Mouse (Mus musculus): ENCODE data around the gene Cmc2. TPM values are rescaled to one million over a fixed set of nuclear protein-coding genes. Genes with fewer than 3 reads are reported as not detected.

Gene Cmc2
- polyA plus RNA-seq, 1 experiment from 2014 or later, result 79.8 TPM

- H3K36me3 ChIP-seq, result peaks cover 7% of the 10 kb centered on the region; the same call in 1 of the 2 replicates
- 92% methylated on average over 4 of the region's 4 CpGs for WGBS
- no peak overlapping the region for H3K4me2 ChIP-seq (replicated peaks)
- H3K9ac ChIP-seq, result no peak overlapping the region
- ATAC-seq, result no peak
- H3K9me3 ChIP-seq, result no peaks in the 10 kb centered on the region
- H3K27ac ChIP-seq, result no peak overlapping the region
- no peak overlapping the region for H3K4me3 ChIP-seq (replicated peaks)
- H3K4me1 ChIP-seq (replicated peaks), result no peaks in the 10 kb centered on the region
- no peaks in the 10 kb centered on the region for H3K27me3 ChIP-seq (replicated peaks)
These were observed 16.5 kb downstream of the Cmc2 start for GRCm38 (mm10) chr8:116904736-116905135.

- H3K4me3 ChIP-seq (replicated peaks), result no peak overlapping the region
- no peak overlapping the region for H3K27ac ChIP-seq
- H3K4me2 ChIP-seq (replicated peaks), result no peak overlapping the region
- no peaks in the 10 kb centered on the region for H3K27me3 ChIP-seq (replicated peaks)
- ATAC-seq, result no peak
- no peak overlapping the region for H3K9ac ChIP-seq
- H3K9me3 ChIP-seq, result no peaks in the 10 kb centered on the region
- 88% methylated on average over 6 of the region's 6 CpGs for WGBS
- no peaks in the 10 kb centered on the region for H3K4me1 ChIP-seq (replicated peaks)
- 0 out of 2 replicates have a peak, but pooled peaks cover 3% of the 10 kb centered on the region for H3K36me3 ChIP-seq
These were observed 25.7 kb downstream of the Cmc2 start for GRCm38 (mm10) chr8:116895521-116895920.

GRCm38 (mm10) chr8:116893938-116894337, 27.3 kb downstream of the Cmc2 start:
- no peaks in the 10 kb centered on the region for H3K9me3 ChIP-seq
- 74% methylated on average over 11 of the region's 11 CpGs for WGBS
- no peak overlapping the region for H3K9ac ChIP-seq

GRCm38 (mm10) chr8:116892636-116893035, 28.6 kb downstream of the Cmc2 start:
- WGBS, result 78% methylated on average over 9 of the region's 9 CpGs
- Histone ChIP-seq H3K4me2 (replicated peaks) (no peak overlapping the region), H3K27me3 (replicated peaks) (no peaks in the 10 kb centered on the region), H3K27ac (no peak overlapping the region), H3K36me3 (0 out of 2 replicates have a peak, but pooled peaks cover 8% of the 10 kb centered on the region), H3K9ac (no peak overlapping the region), H3K9me3 (no peaks in the 10 kb centered on the region), H3K4me3 (replicated peaks) (no peak overlapping the region), H3K4me1 (replicated peaks) (no peaks in the 10 kb centered on the region)
- no peak for ATAC-seq

More at GRCm38 (mm10) chr8:116893938-116894337, 27.3 kb downstream of the Cmc2 start:
- Histone ChIP-seq H3K27ac (no peak overlapping the region), H3K4me2 (replicated peaks) (no peak overlapping the region), H3K36me3 (0 out of 2 replicates have a peak, but pooled peaks cover 8% of the 10 kb centered on the region), H3K27me3 (replicated peaks) (no peaks in the 10 kb centered on the region), H3K4me3 (replicated peaks) (no peak overlapping the region), H3K4me1 (replicated peaks) (no peaks in the 10 kb centered on the region)
- no peak for ATAC-seq

- Histone ChIP-seq H3K27ac (no peak overlapping the region), H3K27me3 (replicated peaks) (no peaks in the 10 kb centered on the region), H3K4me3 (replicated peaks) (no peak overlapping the region), H3K9ac (no peak overlapping the region), H3K4me1 (replicated peaks) (no peaks in the 10 kb centered on the region), H3K36me3 (0 out of 2 replicates have a peak, but pooled peaks cover 8% of the 10 kb centered on the region), H3K9me3 (no peaks in the 10 kb centered on the region), H3K4me2 (replicated peaks) (no peak overlapping the region)
- WGBS, result 90% methylated on average over 3 of the region's 3 CpGs
- no peak for ATAC-seq
These were observed 29.1 kb downstream of the Cmc2 start for GRCm38 (mm10) chr8:116892130-116892529.

- Histone ChIP-seq H3K27ac (no peak overlapping the region), H3K4me3 (replicated peaks) (no peak overlapping the region), H3K9ac (no peak overlapping the region), H3K9me3 (no peaks in the 10 kb centered on the region), H3K4me2 (replicated peaks) (no peak overlapping the region), H3K27me3 (replicated peaks) (no peaks in the 10 kb centered on the region), H3K4me1 (replicated peaks) (no peaks in the 10 kb centered on the region), H3K36me3 (0 out of 2 replicates have a peak, but pooled peaks cover 8% of the 10 kb centered on the region)
- 85% methylated on average over 5 of the region's 5 CpGs for WGBS
- ATAC-seq, result no peak
These were observed 29.8 kb downstream of the Cmc2 start for GRCm38 (mm10) chr8:116891446-116891845.

GRCm38 (mm10) chr8:116887813-116888212, 33.4 kb downstream of the Cmc2 start:
- no peak overlapping the region for H3K4me2 ChIP-seq (replicated peaks)
- WGBS, result 68% methylated on average over 4 of the region's 4 CpGs
- no peak overlapping the region for H3K4me3 ChIP-seq (replicated peaks)
- H3K27ac ChIP-seq, result no peak overlapping the region
- H3K9ac ChIP-seq, result no peak overlapping the region
- H3K4me1 ChIP-seq (replicated peaks), result no peaks in the 10 kb centered on the region
- no peaks in the 10 kb centered on the region for H3K27me3 ChIP-seq (replicated peaks)
- 0 out of 2 replicates have a peak, but pooled peaks cover 5% of the 10 kb centered on the region for H3K36me3 ChIP-seq
- no peaks in the 10 kb centered on the region for H3K9me3 ChIP-seq
- ATAC-seq, result no peak

GRCm38 (mm10) chr8:116881396-116881795, 39.9 kb downstream of the Cmc2 start:
- H3K9me3 ChIP-seq, result no peaks in the 10 kb centered on the region
- H3K4me2 ChIP-seq (replicated peaks), result no peak overlapping the region
- H3K36me3 ChIP-seq, result no peaks in the 10 kb centered on the region
- H3K27me3 ChIP-seq (replicated peaks), result no peaks in the 10 kb centered on the region
- H3K27ac ChIP-seq, result no peak overlapping the region
- H3K4me1 ChIP-seq (replicated peaks), result no peaks in the 10 kb centered on the region
- no peak overlapping the region for H3K9ac ChIP-seq
- no peak overlapping the region for H3K4me3 ChIP-seq (replicated peaks)
- no peak for ATAC-seq
- 89% methylated on average over 8 of the region's 8 CpGs for WGBS

- Histone ChIP-seq H3K9ac (no peak overlapping the region), H3K4me1 (replicated peaks) (no peaks in the 10 kb centered on the region), H3K4me2 (replicated peaks) (no peak overlapping the region), H3K36me3 (no peaks in the 10 kb centered on the region), H3K27ac (no peak overlapping the region), H3K27me3 (replicated peaks) (no peaks in the 10 kb centered on the region), H3K4me3 (replicated peaks) (no peak overlapping the region), H3K9me3 (no peaks in the 10 kb centered on the region)
- no peak for ATAC-seq
- 85% methylated on average over 17 of the region's 17 CpGs for WGBS
These were observed 45.3 kb downstream of the Cmc2 start for GRCm38 (mm10) chr8:116875798-116876450.

- no peaks in the 10 kb centered on the region for H3K4me1 ChIP-seq (replicated peaks)
- WGBS, result 76% methylated on average over 8 of the region's 8 CpGs
- no peak for ATAC-seq
- H3K27me3 ChIP-seq (replicated peaks), result no peaks in the 10 kb centered on the region
- no peak overlapping the region for H3K27ac ChIP-seq
- no peak overlapping the region for H3K9ac ChIP-seq
- H3K4me2 ChIP-seq (replicated peaks), result no peak overlapping the region
- H3K36me3 ChIP-seq, result no peaks in the 10 kb centered on the region
- H3K9me3 ChIP-seq, result no peaks in the 10 kb centered on the region
- no peak overlapping the region for H3K4me3 ChIP-seq (replicated peaks)
These were observed 47.3 kb downstream of the Cmc2 start for GRCm38 (mm10) chr8:116873986-116874385.

GRCm38 (mm10) chr8:116873586-116873985, 47.7 kb downstream of the Cmc2 start:
- Histone ChIP-seq H3K9ac (no peak overlapping the region), H3K4me1 (replicated peaks) (no peaks in the 10 kb centered on the region), H3K4me3 (replicated peaks) (no peak overlapping the region), H3K27ac (no peak overlapping the region), H3K36me3 (no peaks in the 10 kb centered on the region), H3K4me2 (replicated peaks) (no peak overlapping the region), H3K9me3 (no peaks in the 10 kb centered on the region), H3K27me3 (replicated peaks) (no peaks in the 10 kb centered on the region)
- 77% methylated on average over 11 of the region's 11 CpGs for WGBS
- ATAC-seq, result no peak

GRCm38 (mm10) chr8:116872761-116873342, 48.4 kb downstream of the Cmc2 start:
- Histone ChIP-seq H3K9me3 (no peaks in the 10 kb centered on the region), H3K4me3 (replicated peaks) (no peak overlapping the region), H3K36me3 (no peaks in the 10 kb centered on the region), H3K4me2 (replicated peaks) (no peak overlapping the region), H3K27me3 (replicated peaks) (no peaks in the 10 kb centered on the region), H3K27ac (no peak overlapping the region), H3K4me1 (replicated peaks) (no peaks in the 10 kb centered on the region), H3K9ac (no peak overlapping the region)
- no peak for ATAC-seq
- 67% methylated on average over 2 of the region's 2 CpGs for WGBS

GRCm38 (mm10) chr8:116868699-116869098, 52.6 kb downstream of the Cmc2 start:
- no peaks in the 10 kb centered on the region for H3K36me3 ChIP-seq
- no peak overlapping the region for H3K4me2 ChIP-seq (replicated peaks)
- H3K27ac ChIP-seq, result no peak overlapping the region
- 22% methylated on average over 4 of the region's 4 CpGs for WGBS
- peaks cover under 1% of the 10 kb centered on the region; the same call in 1 of the 2 replicates for H3K27me3 ChIP-seq (replicated peaks)
- no peak overlapping the region for H3K9ac ChIP-seq
- ATAC-seq, result no peak
- no peak overlapping the region for H3K4me3 ChIP-seq (replicated peaks)
- no peaks in the 10 kb centered on the region for H3K9me3 ChIP-seq
- H3K4me1 ChIP-seq (replicated peaks), result 0 out of 2 replicates have a peak, but pooled peaks cover under 1% of the 10 kb centered on the region
